Mouse (Mus musculus): Measurements from ENCODE around the gene Usp36. TPM values are rescaled to one million over a fixed set of nuclear protein-coding genes. Genes with fewer than 3 reads are reported as not detected.

The Usp36 gene
- polyA plus RNA-seq, 1 experiment from 2014 or later, result 13.6 TPM

DNA sequence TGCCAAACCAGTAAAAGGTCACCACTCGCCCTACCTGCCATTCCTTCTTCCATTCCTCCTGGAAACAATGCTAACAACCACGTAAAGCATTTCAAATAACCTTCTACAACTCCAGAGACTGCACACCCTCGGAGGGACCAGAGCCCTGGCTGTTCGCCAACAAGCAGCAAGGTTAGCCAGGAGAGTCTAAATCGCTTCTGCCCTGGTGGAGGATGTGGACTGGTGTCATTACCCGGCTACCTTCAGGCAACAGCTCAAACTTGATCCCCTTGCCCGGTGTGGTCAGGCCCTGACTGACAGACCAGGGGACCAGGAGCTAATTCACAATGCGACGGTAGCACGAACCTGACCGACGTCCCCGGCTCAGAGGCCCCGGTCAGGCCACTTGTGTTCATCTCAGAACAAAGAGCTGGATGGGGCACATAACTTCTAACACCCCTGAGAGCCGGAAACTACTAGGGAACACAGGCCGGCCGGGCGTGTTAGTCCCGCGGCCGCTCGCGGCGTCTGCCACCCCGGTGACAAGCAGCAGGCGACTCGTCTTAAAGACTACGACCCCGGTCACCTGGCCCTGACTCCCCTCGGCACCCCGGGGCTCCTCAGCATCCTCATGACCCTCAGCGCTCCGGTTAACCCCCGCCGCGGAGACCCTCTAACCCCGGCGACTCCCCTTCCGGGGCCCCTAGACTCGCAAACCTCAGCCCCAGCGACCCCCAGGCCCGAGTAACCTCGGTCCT, 42.5 kb downstream of the Usp36 start:
- Histone ChIP-seq H3K4me3 (replicated peaks; ENCODE audit: low read length) (peak overlapping the region; percentile 93), H3K4me2 (replicated peaks) (peak overlapping the region; percentile 93), H3K27ac (peak overlapping the region; percentile 60), H3K9ac (peak overlapping the region; percentile 83), H3K4me1 (replicated peaks; ENCODE audit: control insufficient read depth, insufficient read depth, low read length) (peaks cover 13% of the 10 kb centered on the region), H3K27me3 (ENCODE audit: control insufficient read depth, insufficient read depth, low read length) (no peaks in the 10 kb centered on the region), H3K9me3 (ENCODE audit: control insufficient read depth, low read length) (no peaks in the 10 kb centered on the region), H3K36me3 (replicated peaks; ENCODE audit: control insufficient read depth, insufficient read depth) (no peaks in the 10 kb centered on the region)
- no peak for ATAC-seq (ENCODE audit: low FRiP score)
- peak; percentile 38 for DNase-seq (ENCODE audit: low spot score)
- WGBS, result 2% methylated on average over 43 of the region's 43 CpGs

DNA sequence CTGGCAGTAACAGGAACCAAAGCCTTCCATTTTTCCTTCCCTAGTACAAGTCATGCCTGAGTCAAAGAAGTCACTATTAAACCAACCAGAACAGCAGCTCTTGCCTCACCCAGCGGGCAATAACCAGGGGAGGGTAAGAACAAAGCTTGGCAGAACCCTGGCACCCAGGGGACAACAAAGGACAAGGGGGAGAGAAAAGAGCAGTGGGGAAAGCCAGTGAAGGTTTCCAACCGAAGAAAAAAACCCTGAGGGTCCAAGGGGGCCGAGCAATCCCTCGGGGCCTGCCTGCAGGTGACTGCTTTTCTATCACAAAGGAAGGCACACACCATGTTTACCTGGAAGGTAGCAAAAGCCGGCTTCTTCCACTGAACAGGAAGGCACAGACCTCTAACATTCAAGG, 43.3 kb downstream of the Usp36 start:
- H3K4me3 ChIP-seq (replicated peaks; ENCODE audit: low read length), result peak overlapping the region; percentile 93
- peak overlapping the region; percentile 93 for H3K4me2 ChIP-seq (replicated peaks)
- H3K9me3 ChIP-seq (ENCODE audit: control insufficient read depth, low read length), result no peaks in the 10 kb centered on the region
- H3K27me3 ChIP-seq (ENCODE audit: control insufficient read depth, insufficient read depth, low read length), result no peaks in the 10 kb centered on the region
- peak overlapping the region; percentile 83 for H3K9ac ChIP-seq
- peaks cover 13% of the 10 kb centered on the region for H3K4me1 ChIP-seq (replicated peaks; ENCODE audit: control insufficient read depth, insufficient read depth, low read length)
- no peaks in the 10 kb centered on the region for H3K36me3 ChIP-seq (replicated peaks; ENCODE audit: control insufficient read depth, insufficient read depth)
- ATAC-seq (ENCODE audit: low FRiP score) (no peak), DNase-seq (ENCODE audit: low spot score) (no peak)
- H3K27ac ChIP-seq, result no peak overlapping the region
- 57% methylated on average over 5 of the region's 5 CpGs for WGBS

DNA sequence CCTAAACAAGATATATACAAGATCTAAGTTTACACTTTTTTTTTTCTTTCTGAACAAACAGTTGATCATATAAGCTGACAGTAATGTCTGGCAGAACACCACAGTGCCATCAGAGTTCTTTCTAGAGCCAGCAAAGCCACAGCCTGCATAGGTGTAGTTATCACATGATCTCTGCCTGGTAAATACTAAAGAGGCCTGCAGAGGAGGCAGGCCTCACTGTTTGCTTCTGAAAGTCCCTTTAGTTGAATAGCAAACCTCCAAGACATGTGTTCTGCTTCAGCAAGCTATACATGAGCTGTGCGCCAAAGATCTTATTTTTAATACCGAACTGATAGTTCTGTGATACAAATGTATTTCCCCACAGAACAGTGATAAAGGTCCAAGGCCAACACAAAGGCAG, 44.9 kb downstream of the Usp36 start:
- Histone ChIP-seq H3K36me3 (replicated peaks; ENCODE audit: control insufficient read depth, insufficient read depth) (no peaks in the 10 kb centered on the region), H3K4me2 (replicated peaks) (no peak overlapping the region), H3K4me1 (replicated peaks; ENCODE audit: control insufficient read depth, insufficient read depth, low read length) (peaks cover 13% of the 10 kb centered on the region), H3K4me3 (replicated peaks; ENCODE audit: low read length) (no peak overlapping the region), H3K9ac (no peak overlapping the region), H3K27ac (no peak overlapping the region), H3K9me3 (ENCODE audit: control insufficient read depth, low read length) (no peaks in the 10 kb centered on the region), H3K27me3 (ENCODE audit: control insufficient read depth, insufficient read depth, low read length) (no peaks in the 10 kb centered on the region)
- DNase-seq (ENCODE audit: low spot score), result no peak
- ATAC-seq (ENCODE audit: low FRiP score), result no peak
- 94% methylated on average over 2 of the region's 2 CpGs for WGBS

DNA sequence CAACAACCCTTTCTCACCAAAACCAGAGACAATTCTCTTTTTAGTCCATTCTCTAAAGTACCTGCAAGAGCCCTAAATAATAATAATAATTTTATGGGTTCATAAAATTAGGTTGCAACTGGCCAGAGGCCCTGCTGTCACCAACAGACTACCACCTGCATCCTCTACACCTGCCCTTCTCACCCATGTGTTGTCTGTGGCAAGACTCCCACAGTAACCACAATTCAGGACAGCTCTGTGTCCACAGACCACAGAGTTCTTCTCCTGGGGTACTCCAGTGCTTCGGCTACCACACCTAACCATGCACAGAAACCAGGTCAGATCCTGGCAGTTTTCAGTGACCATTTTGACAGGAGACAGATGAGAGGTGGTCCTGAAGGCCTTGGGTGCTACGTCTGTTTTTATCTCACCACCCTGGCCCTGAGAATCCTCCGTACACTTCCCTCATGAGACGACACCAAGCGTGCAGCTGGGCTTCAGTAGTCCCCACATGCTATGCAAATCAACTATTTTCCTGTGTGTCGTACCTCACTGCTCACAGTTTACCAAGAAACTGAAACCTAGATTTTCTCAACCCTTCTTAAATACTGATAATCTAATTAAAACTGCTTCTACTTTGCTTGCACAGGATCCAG, 46.3 kb downstream of the Usp36 start:
- WGBS, result 89% methylated on average over 6 of the region's 6 CpGs
- no peak overlapping the region for H3K4me3 ChIP-seq (replicated peaks; ENCODE audit: low read length)
- no peak overlapping the region for H3K9ac ChIP-seq
- no peaks in the 10 kb centered on the region for H3K27me3 ChIP-seq (ENCODE audit: control insufficient read depth, insufficient read depth, low read length)
- no peak overlapping the region for H3K4me2 ChIP-seq (replicated peaks)
- ATAC-seq (ENCODE audit: low FRiP score) (no peak), DNase-seq (ENCODE audit: low spot score) (no peak)
- peaks cover 19% of the 10 kb centered on the region for H3K4me1 ChIP-seq (replicated peaks; ENCODE audit: control insufficient read depth, insufficient read depth, low read length)
- H3K36me3 ChIP-seq (replicated peaks; ENCODE audit: control insufficient read depth, insufficient read depth), result no peaks in the 10 kb centered on the region
- H3K9me3 ChIP-seq (ENCODE audit: control insufficient read depth, low read length), result no peaks in the 10 kb centered on the region
- no peak overlapping the region for H3K27ac ChIP-seq

GRCm38 (mm10) chr11:118242506-118242905, 47.5 kb downstream of the Usp36 start:
- Histone ChIP-seq H3K4me1 (replicated peaks; ENCODE audit: control insufficient read depth, insufficient read depth, low read length) (peaks cover 19% of the 10 kb centered on the region), H3K27ac (no peak overlapping the region), H3K9me3 (ENCODE audit: control insufficient read depth, low read length) (no peaks in the 10 kb centered on the region), H3K4me2 (replicated peaks) (no peak overlapping the region), H3K36me3 (replicated peaks; ENCODE audit: control insufficient read depth, insufficient read depth) (no peaks in the 10 kb centered on the region), H3K4me3 (replicated peaks; ENCODE audit: low read length) (no peak overlapping the region), H3K9ac (no peak overlapping the region), H3K27me3 (ENCODE audit: control insufficient read depth, insufficient read depth, low read length) (no peaks in the 10 kb centered on the region)
- ATAC-seq (ENCODE audit: low FRiP score), result no peak
- WGBS, result 80% methylated on average over 4 of the region's 4 CpGs
- no peak for DNase-seq (ENCODE audit: low spot score)

DNA sequence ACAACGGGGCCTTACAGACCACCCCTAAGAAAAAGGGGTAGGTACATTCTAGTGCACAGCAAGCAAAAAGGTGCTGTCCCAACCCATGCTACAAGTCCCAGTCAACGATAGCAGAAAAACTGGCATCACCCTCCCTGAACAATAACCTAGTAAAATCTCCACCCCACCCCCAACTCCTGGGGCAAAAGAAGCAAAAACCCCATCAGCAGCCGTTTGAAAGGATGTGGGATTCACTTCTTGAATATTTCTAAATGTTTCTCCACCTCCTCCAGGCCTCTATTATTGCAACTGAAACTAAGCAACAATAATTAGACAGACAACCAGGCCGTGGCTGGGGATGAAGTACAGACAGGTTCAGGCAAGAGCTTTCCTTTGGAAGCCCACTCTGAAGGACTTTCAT, 49.7 kb downstream of the Usp36 start:
- Histone ChIP-seq H3K4me2 (replicated peaks) (no peak overlapping the region), H3K9ac (no peak overlapping the region), H3K36me3 (replicated peaks; ENCODE audit: control insufficient read depth, insufficient read depth) (no peaks in the 10 kb centered on the region), H3K4me3 (replicated peaks; ENCODE audit: low read length) (no peak overlapping the region), H3K4me1 (replicated peaks; ENCODE audit: control insufficient read depth, insufficient read depth, low read length) (peaks cover 6% of the 10 kb centered on the region), H3K27ac (no peak overlapping the region), H3K9me3 (ENCODE audit: control insufficient read depth, low read length) (no peaks in the 10 kb centered on the region), H3K27me3 (ENCODE audit: control insufficient read depth, insufficient read depth, low read length) (no peaks in the 10 kb centered on the region)
- WGBS, result 84% methylated on average over 4 of the region's 4 CpGs
- DNase-seq (ENCODE audit: low spot score) (no peak), ATAC-seq (ENCODE audit: low FRiP score) (no peak)

- no peak for ATAC-seq (ENCODE audit: low FRiP score)
- Histone ChIP-seq H3K9ac (no peak overlapping the region), H3K4me2 (replicated peaks) (no peak overlapping the region), H3K27ac (no peak overlapping the region), H3K4me1 (replicated peaks; ENCODE audit: control insufficient read depth, insufficient read depth, low read length) (peaks cover 6% of the 10 kb centered on the region), H3K4me3 (replicated peaks; ENCODE audit: low read length) (no peak overlapping the region), H3K36me3 (replicated peaks; ENCODE audit: control insufficient read depth, insufficient read depth) (no peaks in the 10 kb centered on the region), H3K9me3 (ENCODE audit: control insufficient read depth, low read length) (no peaks in the 10 kb centered on the region), H3K27me3 (ENCODE audit: control insufficient read depth, insufficient read depth, low read length) (no peaks in the 10 kb centered on the region)
- no peak for DNase-seq (ENCODE audit: low spot score)
- WGBS, result 62% methylated on average over 14 of the region's 14 CpGs
Measured at GRCm38 (mm10) chr11:118239281-118240198, 50.5 kb downstream of the Usp36 start.

GRCm38 (mm10) chr11:118236520-118237190, 53.4 kb downstream of the Usp36 start:
- no peak for ATAC-seq (ENCODE audit: low FRiP score)
- H3K27me3 ChIP-seq (ENCODE audit: control insufficient read depth, insufficient read depth, low read length), result no peaks in the 10 kb centered on the region
- H3K36me3 ChIP-seq (replicated peaks; ENCODE audit: control insufficient read depth, insufficient read depth), result no peaks in the 10 kb centered on the region
- H3K9ac ChIP-seq, result no peak overlapping the region
- H3K4me1 ChIP-seq (replicated peaks; ENCODE audit: control insufficient read depth, insufficient read depth, low read length), result peaks cover 9% of the 10 kb centered on the region
- no peak overlapping the region for H3K4me3 ChIP-seq (replicated peaks; ENCODE audit: low read length)
- H3K27ac ChIP-seq, result no peak overlapping the region
- WGBS, result 79% methylated on average over 6 of the region's 6 CpGs
- no peaks in the 10 kb centered on the region for H3K9me3 ChIP-seq (ENCODE audit: control insufficient read depth, low read length)
- DNase-seq (ENCODE audit: low spot score), result no peak
- H3K4me2 ChIP-seq (replicated peaks), result no peak overlapping the region

GRCm38 (mm10) chr11:118234929-118235328, 55.1 kb downstream of the Usp36 start:
- no peak overlapping the region for H3K4me2 ChIP-seq (replicated peaks)
- peaks cover 6% of the 10 kb centered on the region for H3K4me1 ChIP-seq (replicated peaks; ENCODE audit: control insufficient read depth, insufficient read depth, low read length)
- WGBS, result 84% methylated on average over 7 of the region's 7 CpGs
- H3K9me3 ChIP-seq (ENCODE audit: control insufficient read depth, low read length), result no peaks in the 10 kb centered on the region
- no peak for DNase-seq (ENCODE audit: low spot score)
- no peak overlapping the region for H3K9ac ChIP-seq
- H3K4me3 ChIP-seq (replicated peaks; ENCODE audit: low read length), result no peak overlapping the region
- no peaks in the 10 kb centered on the region for H3K36me3 ChIP-seq (replicated peaks; ENCODE audit: control insufficient read depth, insufficient read depth)
- no peaks in the 10 kb centered on the region for H3K27me3 ChIP-seq (ENCODE audit: control insufficient read depth, insufficient read depth, low read length)
- no peak for ATAC-seq (ENCODE audit: low FRiP score)
- H3K27ac ChIP-seq, result no peak overlapping the region

Measured in hindbrain, embryonic 14.5 days (tissue).